Mouse (Mus musculus) adrenal gland, adult (tissue): ENCODE measurements around the gene Nufip2.
"Not testable (repeated sequence)": the region's sequence is repeated elsewhere in the genome, so short reads cannot be mapped to it uniquely, and the experiment has no call there.

ENCODE experiments used
- DNase-seq, 2 experiments: peaks; one replicate each; pipeline ENCODE4 v3.0.0; 2022 to 2023; ENCODE audit warnings: low spot score in 1 of 2; ENCODE audit not compliant: inconsistent age in 2 of 2

Gene Nufip2

DNA sequence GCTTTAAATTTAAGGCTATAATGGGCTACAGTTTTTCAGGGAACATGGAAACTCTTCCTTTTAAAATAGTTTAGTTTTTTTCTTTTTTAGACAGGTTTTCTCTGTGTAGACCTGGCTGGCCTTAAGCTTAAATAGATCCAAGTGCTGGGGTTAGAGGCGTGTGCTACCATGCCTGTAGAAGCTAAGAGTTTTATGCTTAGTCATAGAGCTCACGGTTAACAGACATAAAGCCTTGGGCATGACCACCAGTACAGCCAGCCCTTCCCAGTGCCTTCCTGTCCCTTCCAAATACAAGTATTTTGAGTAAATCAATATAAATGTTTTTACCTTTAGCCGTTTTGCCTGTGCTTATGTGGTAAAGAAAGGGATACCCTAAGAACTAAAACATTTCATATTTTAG, 20.0 kb downstream of the Nufip2 start:
- no peak for DNase-seq

DNA sequence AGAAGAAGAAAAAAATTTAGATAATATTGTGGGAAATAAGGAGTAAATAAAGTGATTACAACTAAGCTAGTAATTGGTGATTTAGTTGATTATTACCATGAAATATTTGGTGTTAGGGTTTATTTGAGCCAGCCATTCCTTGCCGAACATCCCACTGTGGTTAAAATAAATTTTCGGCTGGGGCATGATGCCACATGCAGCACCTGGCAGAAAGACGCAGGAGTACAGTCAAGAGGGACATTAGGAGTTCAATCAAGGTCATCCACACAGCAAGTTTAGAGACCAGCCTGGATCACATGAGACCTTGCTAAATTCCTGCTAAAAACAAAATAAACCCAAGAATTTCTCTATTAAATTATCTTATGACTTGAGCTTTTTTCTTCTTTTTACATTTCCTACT, 23.1 kb downstream of the Nufip2 start:
- no peak for DNase-seq

DNA sequence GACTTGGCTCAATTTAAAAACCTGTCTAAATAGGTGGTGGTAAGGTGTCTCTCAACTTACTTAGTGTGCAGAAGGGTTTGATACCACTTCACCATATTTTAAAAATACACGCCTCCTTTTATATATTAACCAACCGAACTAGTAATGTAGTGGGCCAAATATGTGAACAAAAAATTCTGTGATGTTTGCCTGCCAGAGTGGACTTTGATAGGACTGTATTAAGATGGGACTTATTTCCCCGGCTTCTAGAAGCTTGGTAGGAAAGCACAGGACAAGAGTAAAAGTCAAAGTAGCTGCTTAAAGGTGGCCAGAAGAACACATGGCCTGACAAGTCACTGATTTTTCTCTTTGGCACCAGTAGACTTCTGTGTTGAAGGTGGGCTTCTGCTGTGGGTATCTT, 27.8 kb downstream of the Nufip2 start:
- no peak for DNase-seq

DNA sequence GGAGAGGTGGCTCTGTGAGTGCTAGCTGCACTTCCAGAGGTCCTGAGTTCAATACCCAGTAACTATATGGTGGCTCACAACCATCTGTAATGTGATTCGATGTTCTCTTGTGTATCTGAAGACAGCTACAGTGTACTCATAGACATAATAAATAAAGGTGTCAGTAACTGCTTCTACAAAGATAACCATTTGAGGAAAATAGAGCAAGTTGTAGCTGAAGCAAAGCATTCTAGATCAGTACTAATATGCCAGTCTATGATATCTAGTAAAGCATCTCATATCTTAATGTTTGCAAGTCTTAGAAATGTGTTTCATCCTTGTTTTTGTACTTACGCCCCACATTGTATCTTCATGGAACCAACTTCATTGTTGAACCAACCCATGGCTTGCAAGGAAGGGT, 33.1 kb downstream of the Nufip2 start:
- no peak for DNase-seq

DNA sequence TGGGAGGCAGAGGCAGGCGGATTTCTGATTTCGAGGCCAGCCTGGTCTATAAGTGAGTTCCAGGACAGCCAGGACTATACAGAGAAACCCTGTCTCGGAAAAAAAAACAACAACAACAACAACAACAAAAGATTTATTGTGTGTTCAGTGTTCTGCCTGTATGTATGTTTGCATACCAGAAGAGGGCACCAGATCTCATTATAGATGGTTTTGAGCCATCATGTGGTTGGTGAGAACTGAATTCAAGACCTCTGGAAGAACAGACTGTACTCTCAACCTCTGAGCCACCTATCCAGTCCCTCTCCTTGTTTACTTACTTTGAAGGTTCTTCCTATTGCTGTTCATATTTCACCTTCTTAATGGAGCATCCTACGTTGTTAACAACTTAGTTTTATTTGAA, 35.4 kb downstream of the Nufip2 start:
- no peak for DNase-seq

DNA sequence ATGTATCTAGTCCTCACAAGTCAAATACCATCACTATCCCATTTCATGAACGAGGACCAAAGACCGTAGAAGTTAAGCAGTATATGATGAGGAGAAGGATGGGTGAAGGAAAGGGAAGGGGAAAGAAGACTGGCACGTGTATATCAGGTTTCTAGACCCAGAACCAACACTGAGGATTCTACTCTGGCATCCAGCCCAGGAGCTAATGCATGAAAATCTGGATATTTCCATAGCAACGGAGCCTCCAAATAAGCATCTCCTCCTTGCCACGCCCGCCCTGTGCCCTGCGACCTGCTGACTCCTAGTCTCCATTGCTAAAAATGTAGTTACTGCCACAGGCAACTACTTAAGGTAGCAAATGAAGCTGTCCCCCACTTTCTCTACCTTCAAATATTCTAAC, 38.8 kb downstream of the Nufip2 start:
- DNase-seq: no peak

DNA sequence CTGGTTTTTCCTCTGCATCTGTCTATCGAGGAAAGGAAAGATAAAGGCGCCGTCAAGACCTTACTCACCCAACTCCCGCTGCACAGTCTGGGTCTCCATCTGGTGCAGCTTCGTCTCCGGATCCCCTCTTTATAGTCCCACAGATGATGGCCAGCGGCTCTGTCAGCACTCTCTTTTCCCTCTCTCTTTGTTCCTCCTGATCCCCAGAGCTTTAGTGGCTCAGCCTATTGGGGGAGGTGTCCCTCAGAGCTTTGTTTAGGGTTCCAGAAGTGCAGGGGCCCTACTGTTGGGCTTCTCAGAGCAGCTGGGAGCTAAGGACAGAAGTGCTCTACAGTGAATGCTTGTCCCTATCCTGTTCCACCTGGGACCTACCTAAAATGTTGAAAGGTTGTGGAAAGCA, 39.2 kb downstream of the Nufip2 start, which contains the start of gene Cryba1:
Cryba1 (minus strand) TSS at position 101 of the 400 bp plus-strand sequence.
- DNase-seq: no peak

DNA sequence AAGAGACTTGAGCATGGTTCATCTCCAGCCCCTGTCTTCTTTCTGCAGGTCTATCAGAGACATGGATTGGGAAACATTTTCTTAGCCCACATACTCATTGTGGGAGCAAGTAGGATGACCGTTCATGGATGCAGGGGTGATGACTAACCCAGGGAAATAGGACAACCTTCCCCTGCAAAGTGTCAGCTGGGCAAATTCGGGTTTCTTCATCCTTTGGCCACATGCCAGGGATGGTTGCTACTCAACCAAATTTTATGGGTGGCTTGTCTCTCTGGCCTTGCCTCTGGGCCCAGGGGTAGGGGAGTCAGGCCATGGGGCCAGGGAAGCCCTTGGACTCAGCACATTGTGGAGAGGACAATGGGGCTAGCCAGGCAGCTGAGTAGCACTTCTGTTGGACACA, 42.6 kb downstream of the Nufip2 start:
- peak; percentile 76 to 94 for DNase-seq

DNA sequence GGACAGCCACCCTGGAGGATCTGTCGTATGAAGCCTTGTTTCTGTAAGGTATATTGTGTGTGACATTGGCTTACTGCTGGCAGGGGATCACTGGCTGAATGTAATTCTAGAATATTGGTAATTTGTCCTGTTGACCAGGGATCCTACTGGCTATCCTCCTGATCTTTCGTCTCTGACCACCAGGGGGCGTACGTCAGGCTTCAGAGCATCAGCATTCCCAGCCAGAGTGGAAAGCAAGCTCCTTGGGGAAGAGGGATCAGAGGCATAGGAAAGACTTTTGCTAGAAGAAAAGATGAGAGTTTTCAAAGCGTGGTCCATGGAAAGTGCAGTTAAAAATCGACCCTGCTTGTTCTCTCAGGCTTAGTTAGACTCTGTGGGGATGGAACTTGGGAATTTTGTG, 51.3 kb downstream of the Nufip2 start:
- DNase-seq: peak; percentile 85 to 96

DNA sequence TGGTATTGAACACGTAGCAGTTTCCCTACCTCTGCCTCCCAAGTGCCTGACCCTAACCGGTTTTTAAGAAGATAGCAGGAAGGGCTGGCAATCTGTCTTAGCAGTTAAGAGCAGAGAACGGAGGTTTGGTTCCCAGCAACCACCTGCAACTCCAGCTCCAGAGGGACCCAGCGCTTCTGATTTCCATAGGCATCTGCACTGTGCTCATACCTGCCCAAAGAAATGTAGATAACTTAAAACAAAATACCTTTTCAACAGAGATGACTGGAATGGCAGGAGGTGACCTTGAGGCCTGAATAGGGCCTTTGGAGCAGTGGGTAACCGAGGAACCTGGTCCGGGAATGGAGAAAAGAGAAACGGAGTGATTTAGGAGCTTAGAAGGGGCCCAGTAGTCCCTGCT, 52.6 kb downstream of the Nufip2 start:
- no peak for DNase-seq

DNA sequence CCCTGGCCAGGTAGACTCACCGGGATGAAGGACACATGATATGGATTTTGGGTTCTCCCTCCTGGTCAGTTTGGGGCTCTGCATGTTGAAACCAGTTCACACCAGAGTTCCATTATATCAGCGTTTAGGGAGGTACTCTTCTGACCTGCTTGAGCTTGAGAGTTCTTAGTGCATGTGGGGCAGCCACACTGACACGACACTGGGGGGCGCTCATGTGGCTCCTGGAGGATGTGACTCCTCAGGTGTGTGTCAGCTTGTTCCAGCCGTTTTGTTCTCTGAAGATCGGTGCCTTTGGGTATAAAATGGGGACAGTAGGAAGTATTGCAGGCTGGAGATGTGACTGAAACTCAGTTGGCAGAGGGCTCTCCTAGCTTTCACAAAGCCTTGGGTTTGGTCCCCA, 58.0 kb downstream of the Nufip2 start:
- DNase-seq: peak; percentile 64 to 77

DNA sequence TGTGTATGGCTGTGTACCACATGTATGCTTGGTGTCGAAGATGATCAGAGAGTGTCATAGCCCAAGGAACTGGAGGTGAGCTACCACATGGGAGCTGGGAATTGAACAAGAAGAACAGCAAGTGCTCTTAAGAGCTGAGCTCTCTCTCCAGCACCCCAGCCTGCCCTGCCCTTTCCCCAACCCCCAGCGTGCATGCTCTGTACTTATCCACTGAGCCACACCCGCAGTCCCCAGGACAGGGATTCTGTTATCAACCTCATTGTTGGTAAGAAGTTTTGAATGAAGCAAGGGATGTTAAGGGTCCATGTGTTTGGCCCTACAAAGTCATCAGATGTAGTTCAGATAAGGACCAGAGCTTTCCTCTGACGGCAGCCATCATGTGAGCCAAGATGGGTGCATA, 60.7 kb downstream of the Nufip2 start:
- no peak for DNase-seq

DNA sequence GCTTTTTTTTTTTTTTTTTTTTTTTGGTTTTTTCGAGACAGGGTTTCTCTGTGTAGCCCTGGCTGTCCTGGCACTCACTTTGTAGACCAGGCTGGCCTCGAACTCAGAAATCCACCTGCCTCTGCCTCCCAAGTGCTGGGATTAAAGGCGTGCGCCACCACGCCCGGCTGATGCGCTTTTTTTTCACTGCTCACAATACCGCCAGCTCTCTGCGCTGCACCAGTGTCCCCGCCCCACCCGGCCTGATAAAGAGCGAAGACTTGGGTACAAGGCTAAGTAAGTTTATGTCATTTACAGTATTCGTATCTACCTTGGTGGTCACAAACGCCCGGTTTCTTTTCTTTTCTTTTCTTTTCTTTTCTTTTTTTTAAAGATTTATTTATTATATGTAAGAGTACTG, 61.1 kb downstream of the Nufip2 start:
- not testable (repeated sequence) for DNase-seq

DNA sequence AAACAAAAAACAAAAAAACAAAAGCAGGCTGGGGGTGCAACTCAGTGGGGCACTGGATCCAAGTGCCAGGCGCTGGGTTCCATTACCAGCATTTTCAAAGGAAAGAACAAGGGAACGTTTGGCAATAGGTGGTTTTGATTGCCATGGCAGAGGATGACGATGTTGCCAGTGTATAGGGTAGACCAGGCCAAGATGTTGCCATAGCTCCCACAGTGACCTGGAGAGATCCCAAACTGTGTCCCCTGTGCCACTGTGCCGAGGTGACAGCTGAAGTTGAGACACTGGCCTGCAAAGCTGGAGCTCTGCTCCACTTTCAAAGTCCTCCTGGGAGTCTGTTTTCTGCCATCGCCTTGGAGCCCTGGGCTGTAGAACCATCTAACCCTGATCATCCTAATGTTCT, 63.0 kb downstream of the Nufip2 start:
- no peak for DNase-seq

DNA sequence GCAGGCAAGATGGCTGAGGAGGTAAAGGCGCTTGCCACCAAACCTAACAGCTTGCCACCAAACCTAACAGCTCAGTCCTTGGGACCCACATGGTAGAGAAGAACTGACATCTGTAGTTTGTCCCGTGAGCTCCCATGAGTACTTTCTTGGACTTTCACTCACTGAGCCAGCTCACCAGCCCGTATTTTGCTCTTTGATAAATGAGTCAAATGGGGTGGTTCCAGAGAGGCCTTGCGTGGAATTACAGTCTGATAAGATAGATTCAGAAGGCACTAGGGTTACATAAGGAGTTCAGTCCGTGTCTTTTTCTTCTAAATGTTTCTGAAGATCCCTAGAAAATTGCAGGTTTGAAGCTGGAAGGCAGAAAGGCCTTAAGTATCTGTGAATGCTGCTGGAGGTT, 66.6 kb downstream of the Nufip2 start:
- DNase-seq: peak; percentile 60 to 77

DNA sequence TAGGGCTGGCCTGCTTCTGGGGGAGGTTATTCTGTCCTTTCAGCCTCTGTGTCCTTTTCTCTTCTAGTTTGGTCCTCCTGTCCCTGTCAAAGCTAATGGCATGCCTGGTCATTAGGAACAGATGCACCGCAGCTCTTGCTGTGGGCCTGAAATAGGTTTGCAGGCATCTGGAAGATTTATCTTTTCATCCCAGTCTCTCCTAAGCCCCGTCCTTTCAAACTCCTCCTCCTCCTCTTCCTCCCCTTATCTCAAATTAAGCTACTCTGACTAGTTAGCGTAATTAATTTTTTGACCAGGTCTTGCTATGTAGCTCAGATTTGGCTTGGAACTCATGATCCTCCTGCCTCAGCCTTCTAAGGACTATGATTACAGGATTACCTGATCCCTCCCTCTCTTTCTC, 67.5 kb downstream of the Nufip2 start:
- DNase-seq: no peak

DNA sequence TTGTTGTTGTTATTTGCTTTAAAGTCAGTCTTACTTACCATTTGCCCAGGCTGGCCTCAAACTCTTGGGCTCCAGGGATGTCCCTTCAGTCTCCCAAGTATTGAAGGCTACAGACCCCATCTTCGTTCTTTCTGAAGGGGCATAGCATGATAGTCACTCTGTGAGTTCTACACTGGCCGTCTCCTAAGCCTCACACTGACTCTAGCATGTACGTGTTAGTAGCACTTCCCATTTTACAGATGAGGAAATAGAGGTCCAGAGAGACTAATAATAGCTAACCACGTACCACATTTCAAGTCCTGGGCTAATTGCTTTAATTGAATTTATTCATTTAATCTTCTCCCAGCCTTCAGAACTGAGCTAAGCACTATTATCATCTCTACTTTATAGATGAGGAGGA, 74.1 kb downstream of the Nufip2 start:
- DNase-seq: no peak

DNA sequence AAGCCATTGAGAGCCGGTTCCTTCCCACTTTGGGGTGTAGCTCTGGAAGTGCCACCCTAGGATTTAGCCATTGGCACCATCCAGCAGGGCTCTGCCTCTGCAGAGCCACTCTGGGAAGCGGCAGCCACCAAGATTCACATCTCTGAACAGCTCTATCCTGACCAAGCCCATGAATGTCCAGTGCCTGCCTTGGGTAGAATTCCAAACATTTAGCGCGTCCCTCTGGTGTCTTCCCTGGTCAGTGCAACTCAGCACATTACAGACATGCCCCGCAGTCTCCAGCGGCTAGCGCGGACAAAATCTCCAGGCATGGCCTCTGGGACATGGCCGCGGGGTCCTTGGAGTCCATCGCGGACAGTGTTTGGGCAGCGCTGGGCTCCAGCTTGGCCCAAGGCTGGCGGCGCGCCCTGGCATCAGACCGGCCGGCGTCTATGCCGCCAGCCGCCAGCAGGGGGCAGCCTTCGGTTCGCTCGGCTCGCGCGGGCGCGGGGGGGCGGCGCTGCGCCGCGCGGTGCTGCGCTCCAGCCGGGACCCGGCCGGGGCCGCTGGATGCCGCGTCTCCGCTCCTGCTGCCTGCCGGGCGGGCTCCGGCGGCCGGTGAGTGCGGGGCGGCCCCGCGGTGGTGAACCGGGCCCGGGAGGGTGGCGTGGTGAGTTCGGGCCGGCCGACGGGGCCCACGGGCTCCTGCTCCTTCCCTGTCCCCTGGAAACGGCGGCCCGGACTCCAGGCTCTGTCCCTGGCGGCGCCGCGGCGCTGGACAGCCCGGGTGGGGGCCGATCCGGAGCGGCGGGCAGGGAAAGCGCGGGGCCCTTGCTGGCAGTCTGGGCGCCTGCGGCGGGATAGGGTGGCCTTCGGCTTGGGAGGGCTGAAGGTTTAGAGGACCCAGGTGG, 77.1 kb downstream of the Nufip2 start, which contains the start of gene Myo18a:
Myo18a (plus strand) TSS at position 464 of the 890 bp plus-strand sequence.
- DNase-seq: peak; percentile 90 to 96

DNA sequence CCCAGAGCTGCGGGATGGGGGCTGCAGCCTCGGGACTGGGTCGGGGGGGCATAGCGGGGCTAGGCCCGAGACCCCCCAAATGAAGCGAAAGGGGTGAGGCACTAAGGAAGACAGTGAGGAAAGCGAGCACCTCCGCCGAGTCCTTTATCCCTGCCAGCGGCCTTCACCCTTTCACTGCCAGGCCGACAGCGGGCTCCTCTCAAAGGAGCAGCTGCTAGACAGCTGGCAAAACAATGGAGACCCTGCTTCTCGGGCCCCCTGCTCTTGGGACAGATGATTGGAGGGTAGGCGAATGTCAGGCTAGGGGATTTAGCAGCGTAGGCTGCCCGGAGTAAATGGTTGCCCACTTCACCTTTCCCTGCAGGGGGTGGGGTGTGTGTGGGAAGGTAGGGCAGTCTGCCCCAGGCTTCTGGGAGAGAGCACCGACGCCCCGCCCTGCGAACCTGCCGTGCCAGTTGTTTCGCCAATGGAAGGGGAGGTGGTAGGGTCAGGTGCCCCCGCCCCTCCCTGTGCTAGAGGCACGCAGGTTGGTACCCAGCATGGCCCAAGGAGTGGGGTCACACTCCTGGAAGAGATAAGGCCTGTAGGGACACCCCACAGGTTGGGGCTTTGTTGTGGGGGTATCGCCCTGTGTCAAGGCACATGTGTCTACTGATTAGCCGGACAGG, 77.9 kb downstream of the Nufip2 start:
- peak; percentile 74 to 85 for DNase-seq

DNA sequence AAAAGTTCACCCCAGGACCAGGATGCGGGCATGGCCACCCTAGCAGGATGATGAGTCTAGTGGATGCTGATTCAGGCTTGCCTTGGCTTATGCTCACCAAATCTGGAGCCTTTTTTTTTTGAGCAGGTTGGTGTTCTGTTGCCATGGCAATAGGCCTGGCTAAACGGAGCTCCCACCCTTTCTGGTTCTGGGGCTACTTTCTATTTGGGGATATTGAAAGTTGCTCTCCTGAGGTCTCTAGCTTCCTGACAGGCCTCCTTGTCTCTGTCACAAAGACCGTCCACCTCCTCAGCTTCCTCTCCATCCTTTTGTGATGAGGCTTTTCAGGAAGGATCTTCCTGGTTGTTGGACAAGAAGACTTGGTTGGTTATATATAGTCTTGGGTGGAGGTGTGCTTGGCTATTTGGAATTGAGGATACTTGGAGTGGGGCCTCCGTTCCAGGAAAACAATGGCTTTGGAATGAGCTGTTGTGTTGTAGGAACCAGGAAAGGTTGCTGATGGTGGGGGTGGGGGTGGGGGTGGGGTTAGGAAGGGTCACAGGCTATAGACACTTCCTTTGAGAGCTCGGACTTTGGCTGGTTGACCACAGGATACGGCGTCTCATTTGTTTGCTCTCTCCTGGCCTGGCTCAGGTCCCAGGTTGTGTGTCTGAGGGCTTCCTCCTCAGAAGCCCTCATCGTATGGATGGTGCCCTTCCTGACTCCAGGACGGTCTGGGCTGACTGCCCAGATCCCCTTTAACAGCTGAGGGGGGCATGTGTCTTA, 78.9 kb downstream of the Nufip2 start:
- DNase-seq: peak; percentile 53 to 69

DNA sequence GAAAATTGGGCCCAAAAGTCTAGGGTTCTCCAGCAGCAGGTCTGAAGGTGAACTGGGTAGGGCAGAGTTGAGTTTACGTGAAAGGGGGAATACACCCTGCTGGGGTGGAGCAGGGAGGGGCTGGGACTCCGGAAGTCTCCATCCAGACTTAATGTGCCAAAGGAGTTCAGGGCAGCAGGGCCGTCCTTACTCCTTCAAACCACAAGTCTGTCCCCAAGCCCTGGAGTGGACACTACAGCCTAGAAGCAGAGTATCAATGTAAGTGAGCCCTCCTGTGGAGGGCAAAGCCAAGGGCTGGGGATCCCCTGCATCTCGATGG, 79.5 kb downstream of the Nufip2 start:
- peak in 1 of 2 experiments; percentile 56 for DNase-seq
